Comparison of ENCODE assay signal across 17 mouse cellular contexts in genomic region chr5:121206984-121207383, GRCm38 (mm10). TPM values are rescaled to one million over a fixed set of nuclear protein-coding genes. Genes with fewer than 3 reads are reported as not detected.
DNase-seq lines count a peak whose midpoint lies in the region; ATAC-seq and TF ChIP-seq lines count a peak whose summit lies in the region.
"Had no signal": no experiment of that assay in that cellular context is flagged by ENCODE, and none has a peak within 500 bp of the region (broad histone marks: within the 10 kb centered on the region; RNA-seq: fewer than 3 reads in every experiment).

No protein-coding gene starts in this region.

- H3K36me3 ChIP-seq in heart, embryonic 10.5 days: peaks cover 64% of the 10 kb centered on the region
- peaks cover 65% of the 10 kb centered on the region for H3K36me3 ChIP-seq in kidney, embryonic 15.5 days
- peaks cover 62 to 69% of the 10 kb centered on the region in 2 experiments for H3K36me3 ChIP-seq in CH12.LX (replicated peaks in 1 of 2; ENCODE audit: control insufficient read depth in 1 of 2, insufficient read depth in 1 of 2, low read length in 1 of 2)
- H3K36me3 ChIP-seq in limb, embryonic 12.5 days: peaks cover 65% of the 10 kb centered on the region

- no peak overlapping the region for H3K9ac ChIP-seq in kidney, embryonic 15.5 days
- H3K9ac ChIP-seq in CH12.LX (ENCODE audit: insufficient read depth, low read depth): peak overlapping the region; percentile 78; the same call in 1 of the 2 replicates
- H3K9ac ChIP-seq in limb, embryonic 12.5 days (replicated peaks): 0 out of 2 replicates have a peak overlapping the region, but pooled peaks have one; percentile 99

- 80% methylated on average over 3 of the region's 3 CpGs for WGBS in heart, embryonic 10.5 days
- WGBS in kidney, embryonic 15.5 days: 63% methylated on average over 3 of the region's 3 CpGs
- 89% methylated on average over 3 of the region's 3 CpGs for WGBS in limb, embryonic 12.5 days

- no peak for TF ChIP-seq POLR2A in CH12.LX (IDR thresholded peaks at IDR 0.05; ENCODE audit: low read depth, low read length)

- intact Hi-C loops in heart, postnatal 14 days (cut with DNase I): no loop called here
- intact Hi-C loops in left cerebral cortex, postnatal 36 days (cut with DNase I): no loop called here

- H3K27ac ChIP-seq in heart, embryonic 10.5 days: no peak overlapping the region
- H3K27ac ChIP-seq in kidney, embryonic 15.5 days: no peak overlapping the region
- peak overlapping the region; percentile 15; the same call in 1 of the 2 replicates for H3K27ac ChIP-seq in CH12.LX (ENCODE audit: insufficient read depth, low read depth)
- no peak overlapping the region for H3K27ac ChIP-seq in limb, embryonic 12.5 days

- no peak for ATAC-seq in kidney, embryonic 15.5 days (replicated peaks; ENCODE audit: low FRiP score)
- no peak for ATAC-seq in limb, embryonic 12.5 days (ENCODE audit: insufficient number of reproducible peaks, insufficient read depth, low FRiP score, low TSS enrichment, low read depth)
- ATAC-seq: forebrain, embryonic 14.5 days had no signal

- no peak for TF ChIP-seq CTCF in CH12.LX (conservative IDR thresholded peaks at IDR 0.05 in 1 of 2, IDR thresholded peaks at IDR 0.05 in 1 of 2; ENCODE audit: low read depth in 2 of 2, low read length in 2 of 2)

- no peak for DNase-seq in heart, embryonic 10.5 days (ENCODE audit: low spot score)
- DNase-seq in heart, postnatal 14 days: no peak
- no peak for DNase-seq in kidney, postnatal 14 days
- no peak for DNase-seq in CH12.LX (ENCODE audit: extremely low read depth)
- no peak for DNase-seq in gastrocnemius, adult 8-10 months (ENCODE audit: low spot score in 2 of 2)
- DNase-seq in left cerebral cortex, postnatal 36 days (ENCODE audit: low spot score in 2 of 2): no peak
- DNase-seq: cerebellum, adult 9-10 months; gastrocnemius, postnatal 14 days; heart, postnatal 4 days; kidney, adult 9 months; layer of hippocampus, adult 9-11 months; left cerebral cortex, postnatal 4 days; lung, postnatal 36 days; thymus, postnatal 4 days had no signal

- no peak for TF ChIP-seq EP300 in CH12.LX (IDR thresholded peaks at IDR 0.05; ENCODE audit: low read length)

- H3K27me3 ChIP-seq in heart, embryonic 10.5 days (ENCODE audit: insufficient read depth, poor library complexity, severe bottlenecking): no peaks in the 10 kb centered on the region
- H3K27me3 ChIP-seq in kidney, embryonic 15.5 days: no peaks in the 10 kb centered on the region
- no peaks in the 10 kb centered on the region for H3K27me3 ChIP-seq in CH12.LX (replicated peaks)
- no peaks in the 10 kb centered on the region for H3K27me3 ChIP-seq in limb, embryonic 12.5 days

- dilution Hi-C loops in CH12.LX (cut with MboI; ENCODE audit: extremely low pct_ligation_motif_present, extremely low pct_unique_long_range_greater_than_20kb, low sequenced_read_pairs): no loop called here

- peaks cover 46% of the 10 kb centered on the region for H3K79me2 ChIP-seq in CH12.LX (replicated peaks; ENCODE audit: control insufficient read depth, extremely low read depth, insufficient read depth, poor library complexity, severe bottlenecking)

- H3K4me3 ChIP-seq in heart, embryonic 10.5 days: peak overlapping the region; percentile 89; the same call in 1 of the 2 replicates
- peak overlapping the region; percentile 96; the same call in 1 of the 2 replicates for H3K4me3 ChIP-seq in kidney, embryonic 15.5 days (replicated peaks)
- H3K4me3 ChIP-seq in CH12.LX (replicated peaks in 1 of 3; ENCODE audit: low read depth in 2 of 3, low read length in 2 of 3, poor library complexity in 1 of 3): peak overlapping the region in 2 of 3 experiments; percentile 53 to 85
- no peak overlapping the region for H3K4me3 ChIP-seq in limb, embryonic 12.5 days (replicated peaks)

- no peaks in the 10 kb centered on the region for H3K9me3 ChIP-seq in heart, embryonic 10.5 days
- no peaks in the 10 kb centered on the region for H3K9me3 ChIP-seq in kidney, embryonic 15.5 days (replicated peaks)
- H3K9me3 ChIP-seq in CH12.LX (replicated peaks; ENCODE audit: low read length): peaks cover 1% of the 10 kb centered on the region
- no peaks in the 10 kb centered on the region for H3K9me3 ChIP-seq in limb, embryonic 12.5 days

- H3K4me2 ChIP-seq in kidney, embryonic 15.5 days: peak overlapping the region; percentile 70
- H3K4me2 ChIP-seq in CH12.LX (ENCODE audit: insufficient read depth, low read depth, poor library complexity, severe bottlenecking): peak overlapping the region; percentile 94
- peak overlapping the region; percentile 65; the same call in 1 of the 2 replicates for H3K4me2 ChIP-seq in limb, embryonic 12.5 days

- in situ Hi-C loops in CH12.LX (cut with MboI; ENCODE audit: low pct_ligation_motif_present, low pct_unique_long_range_greater_than_20kb, low sequenced_read_pairs): loop anchor here (10.0 kb wide), 1 partner anchor 168 kb away; no protein-coding TSS in a partner anchor

- TF ChIP-seq RAD21 in CH12.LX (IDR thresholded peaks at IDR 0.05; ENCODE audit: low read depth, low read length): no peak

- peaks cover 22% of the 10 kb centered on the region for H3K4me1 ChIP-seq in heart, embryonic 10.5 days
- peaks cover 29% of the 10 kb centered on the region for H3K4me1 ChIP-seq in kidney, embryonic 15.5 days
- peaks cover 13 to 41% of the 10 kb centered on the region in 2 experiments for H3K4me1 ChIP-seq in CH12.LX (ENCODE audit: control insufficient read depth in 1 of 2, insufficient read depth in 2 of 2)
- H3K4me1 ChIP-seq in limb, embryonic 12.5 days (replicated peaks): peaks cover 21% of the 10 kb centered on the region

TF ChIP-seq in CH12.LX, 34 proteins besides CTCF, POLR2A, EP300 and RAD21:
- TF ChIP-seq ZMIZ1 (IDR thresholded peaks at IDR 0.05; ENCODE audit: low read depth, low read length): 0 out of 2 replicates have a peak, but pooled peaks have one; percentile 19
- TF ChIP-seq MAX (IDR thresholded peaks at IDR 0.05; ENCODE audit: low read length): no peak
- TF ChIP-seq ETS1 (conservative IDR thresholded peaks at IDR 0.05; ENCODE audit: low read depth, low read length): no peak
- TF ChIP-seq ZKSCAN1 (IDR thresholded peaks at IDR 0.05; ENCODE audit: borderline replicate concordance, low read depth, low read length): no peak
- no peak for TF ChIP-seq CHD2 (IDR thresholded peaks at IDR 0.05; ENCODE audit: low read length)

RNA-seq across cellular contexts. Expression of gene Rpl6, which starts 2.7 kb away (rescaled TPM):
- polyA plus RNA-seq in heart, embryonic 10.5 days (2016; fragmentation: Nextera tagmentation; extraction: Ambion mirVana): 463 and 580 TPM in 2 replicates
- total RNA-seq in heart, postnatal 14 days (2021): 100 to 1,000 TPM; 556 to 621 TPM
- polyA plus RNA-seq in kidney, embryonic 15.5 days (2015; fragmentation: Nextera tagmentation; extraction: Ambion mirVana): 639 and 659 TPM in 2 replicates
- total RNA-seq in CH12.LX (2012; rRNA removed): 2,694 and 2,801 TPM in 2 replicates
- total RNA-seq in CH12.LX (2014; rRNA removed): 2,433 and 2,576 TPM in 2 replicates
- polyA plus RNA-seq in CH12.LX (2012; ENCODE audit: insufficient read length, low read depth): 2,607 and 2,835 TPM in 2 replicates
- 618 and 637 TPM in 2 replicates for polyA plus RNA-seq in limb, embryonic 12.5 days (2016; fragmentation: Nextera tagmentation; extraction: Ambion mirVana)
- total RNA-seq in gastrocnemius, adult 8-10 months (2022): 100 to 1,000 TPM; 405 to 594 (median 505) TPM
- total RNA-seq in left cerebral cortex, postnatal 36 days (2021): 100 to 1,000 TPM; 401 to 441 TPM

RNA-seq across cellular contexts. Expression of gene Hectd4, which starts 13.0 kb away (rescaled TPM):
- polyA plus RNA-seq in heart, embryonic 10.5 days (2016; fragmentation: Nextera tagmentation; extraction: Ambion mirVana): 3.9 and 4.8 TPM in 2 replicates
- 10 to 100 TPM; 25.1 to 27.6 TPM for total RNA-seq in heart, postnatal 14 days (2021)
- 4.3 and 5.2 TPM in 2 replicates for polyA plus RNA-seq in kidney, embryonic 15.5 days (2015; fragmentation: Nextera tagmentation; extraction: Ambion mirVana)
- total RNA-seq in CH12.LX (2012; rRNA removed) (6.8 and 7.8 TPM in 2 replicates), CH12.LX (2014; rRNA removed) (0.89 and 2.1 TPM in 2 replicates)
- 4.3 and 6.0 TPM in 2 replicates for polyA plus RNA-seq in CH12.LX (2012; ENCODE audit: insufficient read length, low read depth)
- 7.0 and 8.4 TPM in 2 replicates for polyA plus RNA-seq in limb, embryonic 12.5 days (2016; fragmentation: Nextera tagmentation; extraction: Ambion mirVana)
- 10 to 100 TPM; 12.3 to 16.7 (median 13.9) TPM for total RNA-seq in gastrocnemius, adult 8-10 months (2022)
- 100 to 1,000 TPM; 180 to 207 TPM for total RNA-seq in left cerebral cortex, postnatal 36 days (2021)

RNA-seq across cellular contexts. Expression of gene Ptpn11, which starts 15.8 kb away (rescaled TPM):
- 27.2 and 27.8 TPM in 2 replicates for polyA plus RNA-seq in heart, embryonic 10.5 days (2016; fragmentation: Nextera tagmentation; extraction: Ambion mirVana)
- total RNA-seq in heart, postnatal 14 days (2021): 100 to 1,000 TPM; 147 to 166 TPM
- polyA plus RNA-seq in kidney, embryonic 15.5 days (2015; fragmentation: Nextera tagmentation; extraction: Ambion mirVana): 19.9 and 20.9 TPM in 2 replicates
- total RNA-seq in CH12.LX (2012; rRNA removed) (44.6 and 52.2 TPM in 2 replicates), CH12.LX (2014; rRNA removed) (29.4 and 33.2 TPM in 2 replicates)
- polyA plus RNA-seq in CH12.LX (2012; ENCODE audit: insufficient read length, low read depth): 62.1 and 62.8 TPM in 2 replicates
- polyA plus RNA-seq in limb, embryonic 12.5 days (2016; fragmentation: Nextera tagmentation; extraction: Ambion mirVana): 23.3 and 23.8 TPM in 2 replicates
- total RNA-seq in gastrocnemius, adult 8-10 months (2022): 10 to 100 TPM; 60.1 to 89.9 (median 74.9) TPM
- total RNA-seq in left cerebral cortex, postnatal 36 days (2021): 10 to 100 TPM; 93.7 to 99.3 TPM

Comparison
In these comparisons a context has a peak if more than half of its experiments do, and no peak if none do; other contexts are left out.
1. RNA of gene Hectd4, which starts 13.0 kb away (total RNA-seq): 180 to 207 TPM in left cerebral cortex, postnatal 36 days; 25.1 to 27.6 TPM in heart, postnatal 14 days, 12.3 to 16.7 TPM in gastrocnemius, adult 8-10 months and 0.89 to 7.8 TPM in CH12.LX; every median in the first group is over 4 times any median in the second.
2. Peak in every context shown above with its lines, with median percentiles within 50 percentile points of each other: H3K4me2 ChIP-seq.